ENCODE assay signal across 8 mouse cellular contexts in genomic region chr8:70607603-70607897, GRCm38 (mm10). TPM values are rescaled to one million over a fixed set of nuclear protein-coding genes. Genes with fewer than 3 reads are reported as not detected.
DNase-seq lines count a peak whose midpoint lies in the region; ATAC-seq lines count a peak whose summit lies in the region.

No protein-coding gene starts in this region.

- H3K9me3 ChIP-seq in megakaryocyte, embryonic 14.5 days = no peaks in the 10 kb centered on the region
- H3K9me3 ChIP-seq in neural tube, embryonic 14.5 days (ENCODE audit: control insufficient read depth, low read length) = no peaks in the 10 kb centered on the region

- no peak for ATAC-seq in megakaryocyte, adult 5-6 weeks (ENCODE audit: poor library complexity, severe bottlenecking)
- ATAC-seq in neural tube, embryonic 14.5 days (ENCODE audit: low read depth) = peak; percentile 0; the same call in 1 of the 2 replicates

- peaks cover 88% of the 10 kb centered on the region for H3K4me1 ChIP-seq in megakaryocyte, embryonic 14.5 days
- peaks cover 32% of the 10 kb centered on the region for H3K4me1 ChIP-seq in neural tube, embryonic 14.5 days (ENCODE audit: control insufficient read depth, insufficient read depth, low read length)

- peak; percentile 59 for DNase-seq in cerebellum, adult 11-12 months
- no peak for DNase-seq in cerebellum, postnatal 4 days (ENCODE audit: low spot score in 2 of 2)
- DNase-seq in kidney, postnatal 10 days = peak; percentile 38
- DNase-seq in Muller cell, postnatal 12 days (ENCODE audit: inconsistent ontology term) = no peak
- DNase-seq in spleen, adult 12 weeks (ENCODE audit: low spot score) = no peak

- no peaks in the 10 kb centered on the region for H3K27me3 ChIP-seq in megakaryocyte, embryonic 14.5 days (replicated peaks)
- H3K27me3 ChIP-seq in neural tube, embryonic 14.5 days (ENCODE audit: control insufficient read depth, insufficient read depth, low read length) = no peaks in the 10 kb centered on the region

- H3K9ac ChIP-seq in neural tube, embryonic 14.5 days (replicated peaks; ENCODE audit: low read depth, low read length) = peak overlapping the region; percentile 92

- WGBS in neural tube, embryonic 14.5 days = 30% methylated on average over 6 of the region's 6 CpGs

- peak overlapping the region; percentile 86 for H3K4me2 ChIP-seq in neural tube, embryonic 14.5 days (ENCODE audit: low read depth, low read length)

- peak overlapping the region; percentile 68; the same call in 1 of the 2 replicates for H3K27ac ChIP-seq in neural tube, embryonic 14.5 days (ENCODE audit: low read depth, low read length)

- peaks cover 39% of the 10 kb centered on the region for H3K36me3 ChIP-seq in megakaryocyte, embryonic 14.5 days (replicated peaks; ENCODE audit: low read length)
- no peaks in the 10 kb centered on the region for H3K36me3 ChIP-seq in neural tube, embryonic 14.5 days (ENCODE audit: control insufficient read depth, insufficient read depth, low read length)

- H3K4me3 ChIP-seq in megakaryocyte, embryonic 14.5 days (replicated peaks) = peak overlapping the region; percentile 95
- H3K4me3 ChIP-seq in neural tube, embryonic 14.5 days (ENCODE audit: low read depth, low read length) = peak overlapping the region; percentile 74

RNA-seq across cellular contexts. Expression of gene Ssbp4, which starts 1.1 kb away (rescaled TPM):
- polyA plus RNA-seq in megakaryocyte, embryonic 14.5 days (2012; ENCODE audit: insufficient read depth, low replicate concordance) = 1,561 and 3,509 TPM in 2 replicates
- 35.7 and 38.2 TPM in 2 replicates for total RNA-seq in megakaryocyte, adult 5-6 weeks (2015)
- total RNA-seq in megakaryocyte, adult 5-6 weeks (2017) = 61.3 and 76.1 TPM in 2 replicates
- polyA plus RNA-seq in neural tube, embryonic 14.5 days (2014; fragmentation: Nextera tagmentation; extraction: Ambion mirVana) = 163 and 240 TPM in 2 replicates

RNA-seq across cellular contexts. Expression of gene Lrrc25, which starts 8.4 kb away (rescaled TPM):
- polyA plus RNA-seq in megakaryocyte, embryonic 14.5 days (2012; ENCODE audit: insufficient read depth, low replicate concordance) = 19.0 and 34.7 TPM in 2 replicates
- total RNA-seq in megakaryocyte, adult 5-6 weeks (2015) = 62.2 and 64.6 TPM in 2 replicates
- total RNA-seq in megakaryocyte, adult 5-6 weeks (2017) = 29.3 and 33.8 TPM in 2 replicates
- 0.20 and 1.8 TPM in 2 replicates for polyA plus RNA-seq in neural tube, embryonic 14.5 days (2014; fragmentation: Nextera tagmentation; extraction: Ambion mirVana)

RNA-seq across cellular contexts. Expression of gene Isyna1, which starts 13.4 kb away (rescaled TPM):
- 165 and 201 TPM in 2 replicates for polyA plus RNA-seq in megakaryocyte, embryonic 14.5 days (2012; ENCODE audit: insufficient read depth, low replicate concordance)
- 11.8 and 11.9 TPM in 2 replicates for total RNA-seq in megakaryocyte, adult 5-6 weeks (2015)
- 13.9 and 15.7 TPM in 2 replicates for total RNA-seq in megakaryocyte, adult 5-6 weeks (2017)
- polyA plus RNA-seq in neural tube, embryonic 14.5 days (2014; fragmentation: Nextera tagmentation; extraction: Ambion mirVana) = 65.5 and 73.3 TPM in 2 replicates

RNA-seq across cellular contexts. Expression of gene Gdf15, which starts 24.7 kb away (rescaled TPM):
- polyA plus RNA-seq in megakaryocyte, embryonic 14.5 days (2012; ENCODE audit: insufficient read depth, low replicate concordance) = 2.5 and 4.5 TPM in 2 replicates
- total RNA-seq in megakaryocyte, adult 5-6 weeks (2015) = not detected in 2 replicates
- total RNA-seq in megakaryocyte, adult 5-6 weeks (2017) = not detected in 2 replicates
- polyA plus RNA-seq in neural tube, embryonic 14.5 days (2014; fragmentation: Nextera tagmentation; extraction: Ambion mirVana) = 0.54 TPM in 1 of 2 replicates, not detected in the other

RNA-seq across cellular contexts. Expression of gene Pgpep1, which starts 52.6 kb away (rescaled TPM):
- polyA plus RNA-seq in megakaryocyte, embryonic 14.5 days (2012; ENCODE audit: insufficient read depth, low replicate concordance) = 10.2 and 10.5 TPM in 2 replicates
- 5.7 and 6.8 TPM in 2 replicates for total RNA-seq in megakaryocyte, adult 5-6 weeks (2015)
- total RNA-seq in megakaryocyte, adult 5-6 weeks (2017) = 1.5 and 4.0 TPM in 2 replicates
- polyA plus RNA-seq in neural tube, embryonic 14.5 days (2014; fragmentation: Nextera tagmentation; extraction: Ambion mirVana) = 74.5 and 85.2 TPM in 2 replicates

Comparison
In these comparisons a context has a peak if more than half of its experiments do, and no peak if none do; other contexts are left out.
1. DNase-seq: peak in cerebellum, adult 11-12 months (single experiment) and kidney, postnatal 10 days (single experiment); none in cerebellum, postnatal 4 days (0 of 2), Muller cell, postnatal 12 days (single experiment) and spleen, adult 12 weeks (single experiment).